Mouse (Mus musculus): ENCODE results near the gene Tspan5. TPM values are rescaled to one million over a fixed set of nuclear protein-coding genes. Genes with fewer than 3 reads are reported as not detected.

Tspan5 gene
- total RNA-seq, 2 experiments from 2014 or later, result 0.61 to 0.84 TPM

DNA sequence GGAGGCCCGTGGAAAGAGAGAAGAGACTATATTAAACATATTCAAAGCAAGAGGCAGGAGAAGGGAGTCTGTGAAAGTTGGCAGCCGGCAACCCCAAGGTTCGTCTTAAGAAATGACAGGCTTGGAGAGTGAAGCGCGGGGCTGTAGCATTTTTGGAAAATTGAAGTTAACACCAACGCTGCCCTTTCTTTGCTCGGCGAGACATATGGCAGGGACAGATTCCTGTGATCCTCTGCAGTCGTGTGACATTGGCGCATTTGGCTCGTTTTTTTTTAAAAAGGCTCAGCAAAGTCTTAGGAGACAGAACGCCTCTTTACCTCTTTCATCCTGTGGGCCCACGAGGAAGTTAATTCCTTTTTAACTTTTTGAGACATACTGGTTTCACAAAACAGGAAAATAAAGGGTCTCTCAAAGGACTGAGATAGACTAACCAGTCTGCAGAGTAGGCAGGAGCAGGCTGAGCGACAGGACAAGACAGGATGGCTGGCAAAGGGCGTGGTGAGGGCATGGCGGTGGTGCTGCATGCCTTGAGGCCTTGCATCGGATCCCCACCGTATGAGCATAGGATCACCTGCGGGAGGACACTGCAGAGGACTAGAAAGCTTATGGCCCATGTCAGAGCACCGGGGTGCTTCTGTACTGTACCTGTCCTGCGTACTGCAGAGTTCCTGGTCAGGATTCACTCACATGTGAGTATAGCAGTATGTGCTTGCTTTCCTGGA lies 60.9 kb downstream of the Tspan5 start:
- ATAC-seq (replicated peaks; ENCODE audit: low FRiP score, poor library complexity, severe bottlenecking), result no peak

DNA sequence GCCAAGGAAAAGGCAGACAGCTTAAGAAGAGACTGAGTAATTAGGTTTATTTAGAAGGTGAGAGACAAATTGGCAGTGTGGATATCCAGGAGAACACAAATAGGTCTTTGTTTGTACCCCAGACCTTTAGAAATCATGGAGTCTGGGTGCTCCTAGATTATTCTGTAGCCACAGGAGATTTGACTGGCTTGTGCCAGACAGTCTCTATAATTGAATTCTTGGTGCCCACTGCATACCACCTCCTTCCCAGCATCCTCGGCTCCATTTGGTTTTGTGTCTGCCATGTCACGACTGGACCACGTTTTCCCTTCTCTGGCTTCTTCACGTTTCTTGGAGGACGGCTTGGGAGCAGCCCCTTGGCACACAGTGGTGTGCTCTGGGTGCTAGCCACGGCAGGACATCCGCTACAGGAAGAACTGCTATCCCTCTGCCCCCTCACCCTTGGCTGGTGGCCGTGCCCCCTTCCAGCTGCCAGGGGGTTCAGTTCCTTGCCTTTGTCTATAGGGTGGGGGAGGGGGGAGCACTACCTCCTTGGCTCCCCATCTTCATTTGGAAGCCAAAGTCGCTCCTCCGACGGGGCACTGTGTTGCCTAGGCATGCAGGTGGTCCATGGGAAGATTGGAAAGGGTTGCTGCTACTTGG lies 61.6 kb downstream of the Tspan5 start:
- no peak for ATAC-seq (replicated peaks; ENCODE audit: low FRiP score, poor library complexity, severe bottlenecking)

DNA sequence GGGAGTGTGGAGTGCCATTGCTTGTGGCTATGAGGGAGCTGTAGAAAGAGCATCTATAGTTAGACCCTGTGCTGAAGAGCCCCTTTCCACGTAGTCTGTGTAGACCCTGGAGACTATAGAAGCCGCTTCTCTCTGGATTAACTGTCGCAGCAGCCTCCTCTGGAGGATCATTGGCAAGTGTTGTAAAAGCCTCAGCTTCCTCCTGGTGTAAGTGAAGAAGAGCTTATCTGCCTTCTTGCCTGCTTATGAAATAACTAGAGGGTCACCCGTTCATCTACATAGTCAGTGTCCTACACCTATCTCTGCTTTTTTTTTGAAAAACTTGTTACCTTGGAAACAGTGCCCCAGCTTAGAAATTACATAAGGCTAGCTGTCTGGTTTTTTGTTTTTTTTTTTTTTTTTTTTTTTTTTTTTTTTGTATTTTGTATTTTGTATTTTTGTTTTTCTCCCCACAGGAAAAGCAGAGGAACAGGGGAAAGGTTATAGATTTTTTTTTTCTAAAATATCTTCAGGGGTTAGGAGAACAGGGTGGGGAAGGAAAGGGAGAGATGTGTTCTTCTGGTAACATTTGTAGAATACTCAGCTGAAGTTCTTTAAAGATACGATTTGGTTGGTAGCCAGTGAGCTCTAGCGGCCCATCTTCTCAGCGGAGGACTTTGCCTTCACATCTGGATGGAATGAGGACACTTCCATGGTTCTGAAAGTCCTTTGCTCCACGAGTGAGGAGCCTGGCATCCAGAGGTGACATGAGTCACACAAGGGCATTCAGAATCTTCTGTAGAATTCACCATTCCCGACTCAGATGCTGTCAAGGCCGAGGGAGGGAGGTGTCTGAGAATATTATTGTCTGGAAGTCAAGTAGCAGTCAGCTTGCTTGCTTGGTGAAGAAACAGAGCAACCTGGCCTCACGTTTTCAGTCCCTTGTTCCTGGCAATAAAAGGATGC lies 62.4 kb downstream of the Tspan5 start:
- ATAC-seq (replicated peaks; ENCODE audit: low FRiP score, poor library complexity, severe bottlenecking), result no peak

DNA sequence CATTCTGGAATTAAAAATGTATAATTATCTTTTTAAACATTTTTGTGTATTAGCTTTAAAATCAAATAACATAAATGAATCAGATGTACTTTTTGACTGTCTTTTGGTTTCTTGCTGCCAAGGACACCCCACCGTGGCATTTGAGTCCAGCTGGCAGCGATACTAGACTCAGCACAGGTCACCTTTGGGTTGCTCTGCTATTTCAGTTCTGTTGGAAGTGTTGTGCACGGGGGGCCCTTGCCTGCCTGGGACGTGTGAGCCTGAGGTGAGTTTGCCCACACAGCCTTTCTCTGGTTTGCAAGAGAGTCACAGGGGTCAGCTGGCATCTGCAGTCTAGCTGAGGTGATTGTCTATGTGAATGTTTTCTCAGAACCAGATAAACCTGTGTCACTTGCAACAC lies 65.8 kb downstream of the Tspan5 start:
- no peak for ATAC-seq (replicated peaks; ENCODE audit: low FRiP score, poor library complexity, severe bottlenecking)

DNA sequence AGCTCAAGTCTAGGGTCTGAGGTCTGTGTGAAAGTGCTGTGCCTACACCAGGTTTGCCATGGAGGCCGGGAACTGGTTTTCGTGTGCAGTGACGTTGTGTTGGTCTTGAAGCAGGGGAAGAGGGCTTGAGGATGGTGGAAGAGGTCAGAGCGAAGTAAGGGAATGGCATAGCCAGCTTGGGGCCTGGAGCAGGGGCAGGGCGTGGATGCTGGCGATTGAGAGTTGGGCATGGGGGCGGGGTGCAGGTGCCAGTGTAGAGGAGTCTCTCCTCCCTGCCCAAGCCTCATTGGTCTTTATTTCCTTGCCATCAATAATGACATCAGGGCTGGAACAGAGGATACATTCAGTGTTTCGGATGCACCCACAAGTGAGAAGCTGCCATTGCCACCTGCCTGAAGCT lies 67.5 kb downstream of the Tspan5 start:
- no peak for ATAC-seq (replicated peaks; ENCODE audit: low FRiP score, poor library complexity, severe bottlenecking)

DNA sequence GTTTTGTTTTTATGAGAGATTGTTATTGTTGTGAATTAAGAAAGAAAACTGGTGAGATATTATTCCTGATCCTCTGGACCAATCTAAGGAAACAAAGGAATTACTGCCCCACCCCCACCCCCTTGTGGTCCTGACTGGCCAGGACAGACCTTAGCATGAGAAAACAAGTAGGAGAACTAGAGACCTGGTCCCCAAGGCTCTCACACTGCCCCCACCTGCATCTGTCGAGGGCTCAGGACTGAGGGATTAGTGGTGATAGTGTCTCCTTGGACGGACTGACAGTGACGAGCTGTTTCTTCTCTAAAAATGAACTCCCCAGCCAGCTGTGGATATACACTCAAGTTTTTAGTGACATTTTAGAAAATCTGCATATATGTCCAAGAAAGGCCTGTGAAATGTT lies 70.6 kb downstream of the Tspan5 start:
- ATAC-seq (replicated peaks; ENCODE audit: low FRiP score, poor library complexity, severe bottlenecking), result no peak

DNA sequence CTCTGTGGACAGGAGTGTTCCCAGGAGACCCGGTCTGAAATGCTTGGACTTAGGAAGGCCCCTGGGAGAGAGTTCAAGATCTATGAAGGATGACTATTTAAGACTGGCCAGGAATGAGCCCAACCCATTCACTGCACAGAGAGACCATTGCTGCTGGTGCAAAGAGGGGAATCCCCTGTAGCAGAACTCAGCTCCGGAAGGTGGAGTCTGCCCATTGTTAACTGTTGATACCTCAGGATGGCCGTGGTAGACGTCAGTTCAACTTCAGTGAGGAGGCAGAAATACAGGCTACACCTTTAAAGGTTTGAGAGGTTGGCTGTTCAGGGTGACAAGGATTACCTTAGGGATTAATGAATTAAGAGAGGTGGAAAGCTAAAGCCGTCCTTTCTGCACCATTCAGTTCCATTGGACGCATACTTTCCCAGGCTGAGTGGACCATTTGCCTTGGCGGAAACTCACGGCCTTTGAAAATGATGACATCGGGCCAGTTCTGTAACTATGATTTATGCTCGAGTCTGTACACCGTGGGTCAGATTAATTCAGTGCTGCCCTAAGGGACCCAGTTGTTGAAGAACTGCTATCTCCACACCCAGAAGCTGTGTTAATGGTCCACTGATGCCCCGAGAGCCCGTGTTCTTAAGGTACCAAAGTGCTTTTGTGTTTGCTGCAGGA lies 71.3 kb downstream of the Tspan5 start:
- ATAC-seq (replicated peaks; ENCODE audit: low FRiP score, poor library complexity, severe bottlenecking), result no peak

DNA sequence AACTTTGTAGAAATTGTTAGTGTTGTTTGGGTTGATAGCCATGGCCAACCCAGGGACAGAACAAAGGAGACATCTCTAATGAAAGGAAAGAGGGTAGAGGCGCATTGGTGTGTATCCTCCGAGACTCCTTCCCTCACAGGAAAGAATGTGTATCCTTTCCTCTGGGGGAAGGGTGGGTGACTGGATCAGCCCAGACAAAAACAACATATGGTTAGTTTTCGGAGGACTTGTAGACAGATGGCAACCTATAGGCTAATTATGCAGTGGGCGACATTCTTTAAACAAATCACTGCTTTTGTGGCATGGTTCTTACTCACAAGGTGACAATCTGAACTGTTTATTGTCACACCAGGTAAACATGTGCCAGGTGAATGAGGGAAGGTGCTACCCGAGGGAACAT lies 72.5 kb downstream of the Tspan5 start:
- no peak for ATAC-seq (replicated peaks; ENCODE audit: low FRiP score, poor library complexity, severe bottlenecking)

DNA sequence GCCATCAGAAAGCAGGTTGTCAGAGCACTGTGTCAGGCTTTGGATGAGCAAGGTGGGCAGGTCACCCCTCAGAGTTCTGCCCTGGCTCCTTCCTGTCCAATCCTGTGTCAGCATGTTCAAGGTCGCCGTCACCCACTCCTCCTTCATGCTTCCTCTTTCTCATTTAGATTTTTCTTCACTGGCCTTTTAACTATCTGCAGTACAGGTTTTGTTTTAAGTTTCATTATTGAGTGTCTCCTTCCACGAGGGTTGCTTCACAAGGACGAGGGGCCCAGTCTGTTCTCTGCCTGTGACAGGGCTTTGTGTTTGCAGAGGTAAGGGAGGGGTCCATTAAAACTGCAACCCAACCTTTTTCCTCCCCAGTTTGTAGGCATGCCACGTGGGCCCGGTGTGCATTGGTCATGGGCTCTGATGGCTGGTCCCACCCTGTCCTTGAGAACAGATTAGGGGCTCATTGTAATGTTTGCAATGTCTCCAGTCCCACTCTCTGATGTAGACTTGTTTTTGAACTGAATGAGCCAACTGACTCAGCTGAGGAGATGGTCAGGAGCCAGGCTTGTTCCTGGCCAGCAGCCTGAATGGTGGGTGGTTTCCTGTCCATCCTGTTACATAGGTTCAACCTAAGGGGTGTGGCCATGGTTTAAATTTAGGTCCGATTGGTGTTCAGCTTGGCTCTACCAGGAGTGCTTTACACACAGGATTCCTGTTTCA lies 73.3 kb downstream of the Tspan5 start:
- no peak for ATAC-seq (replicated peaks; ENCODE audit: low FRiP score, poor library complexity, severe bottlenecking)

DNA sequence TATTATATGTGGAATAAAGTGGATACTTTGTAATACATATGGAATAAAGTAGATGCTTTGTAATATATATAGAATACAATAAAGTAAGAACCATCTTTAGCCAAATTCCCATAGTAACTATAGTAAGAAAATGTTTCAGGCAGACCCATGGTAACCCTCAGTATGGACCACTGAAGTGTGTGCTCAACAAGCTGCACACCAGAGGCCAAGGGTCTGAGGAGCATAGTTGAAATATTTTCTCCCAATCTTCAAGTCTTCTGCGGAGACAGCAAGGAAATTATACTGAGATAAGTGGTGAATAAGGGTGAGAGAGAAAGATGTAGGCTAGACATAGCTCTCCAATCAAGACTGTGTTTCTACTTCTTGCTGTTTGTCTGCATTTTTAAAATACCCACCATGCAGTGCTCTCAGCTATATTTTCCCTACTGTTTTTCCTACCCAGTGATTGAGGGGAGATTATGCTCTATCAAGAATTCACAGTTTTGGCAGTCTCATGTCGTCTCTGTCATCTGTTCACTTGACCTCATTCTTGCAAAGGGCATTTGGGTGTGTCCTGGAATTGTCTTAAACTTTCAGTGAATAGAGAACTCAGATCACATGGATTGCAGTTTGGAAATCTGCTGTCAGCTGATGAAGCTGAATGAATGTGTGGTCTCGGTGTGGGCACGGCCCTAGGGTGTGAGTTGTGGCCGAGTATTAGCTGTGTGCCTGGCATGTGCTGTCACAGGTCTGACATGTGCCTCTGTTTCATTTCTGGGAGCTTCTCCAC lies 75.1 kb downstream of the Tspan5 start:
- ATAC-seq (replicated peaks; ENCODE audit: low FRiP score, poor library complexity, severe bottlenecking), result no peak

DNA sequence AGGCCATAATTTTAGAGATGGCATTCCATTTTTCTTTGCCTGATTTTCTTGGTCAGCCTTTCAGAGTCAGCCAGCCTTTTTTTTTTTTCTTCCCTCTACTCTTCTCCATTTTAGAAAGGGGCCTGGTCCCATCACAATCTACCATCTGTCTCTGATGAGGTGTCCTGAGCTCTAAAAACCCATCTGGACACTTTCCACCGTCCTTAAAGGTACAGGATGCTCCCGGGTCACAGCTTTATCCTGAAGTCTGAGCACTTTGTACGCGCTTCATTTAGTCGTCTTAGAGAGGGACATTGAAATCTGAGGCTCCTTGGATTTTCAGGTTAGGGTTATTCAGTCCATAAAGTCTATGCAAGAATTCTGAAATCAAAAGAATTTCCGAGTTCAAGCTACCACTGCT lies 77.9 kb downstream of the Tspan5 start:
- ATAC-seq (replicated peaks; ENCODE audit: low FRiP score, poor library complexity, severe bottlenecking), result no peak

DNA sequence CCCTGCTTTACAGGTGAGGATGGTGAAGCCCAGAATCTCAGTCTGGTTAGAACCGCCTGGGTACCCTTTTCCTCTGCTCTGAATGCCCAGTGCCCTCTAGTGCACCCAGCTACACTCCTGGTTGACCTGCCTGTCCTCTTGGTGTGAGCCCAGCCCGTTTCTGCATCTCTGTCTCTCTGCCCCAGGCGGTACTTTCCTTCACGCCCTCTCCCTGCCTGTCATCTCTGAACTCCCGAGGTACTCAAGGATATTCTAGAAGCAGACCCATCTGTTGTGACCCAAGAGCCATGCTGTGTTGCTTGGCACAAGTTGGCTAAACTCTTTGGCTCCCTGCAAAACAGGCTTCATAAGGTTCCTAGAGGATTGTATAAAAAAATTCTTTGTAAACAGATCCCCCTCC lies 78.3 kb downstream of the Tspan5 start:
- no peak for ATAC-seq (replicated peaks; ENCODE audit: low FRiP score, poor library complexity, severe bottlenecking)

DNA sequence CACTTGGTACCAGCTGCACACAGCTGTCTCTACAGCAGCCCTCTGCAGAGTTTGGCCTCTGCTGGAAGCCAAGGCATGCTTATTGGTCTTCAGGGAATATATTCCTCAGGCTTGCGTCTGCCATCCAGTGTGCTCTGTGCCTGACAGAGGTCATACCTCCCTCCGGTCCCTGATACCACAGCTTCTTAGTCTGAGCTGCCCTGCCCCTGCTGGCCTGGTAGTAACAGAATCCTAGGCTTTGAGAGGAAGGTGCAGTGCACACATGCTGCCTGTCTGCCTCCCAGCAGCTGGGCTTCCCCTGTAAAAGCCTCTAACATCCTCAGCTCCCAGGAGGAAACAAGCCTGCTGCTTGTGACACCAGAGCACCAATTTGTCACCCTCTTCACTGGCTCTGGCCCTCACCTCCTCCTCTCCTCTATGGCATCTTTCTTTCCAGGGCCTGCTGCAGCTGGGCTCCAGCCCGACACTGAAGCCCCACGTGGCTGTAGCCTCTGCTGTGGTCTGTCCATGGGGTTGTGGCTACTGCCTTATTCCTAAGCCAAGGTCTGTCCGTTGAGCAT lies 80.0 kb downstream of the Tspan5 start:
- ATAC-seq (replicated peaks; ENCODE audit: low FRiP score, poor library complexity, severe bottlenecking), result no peak

DNA sequence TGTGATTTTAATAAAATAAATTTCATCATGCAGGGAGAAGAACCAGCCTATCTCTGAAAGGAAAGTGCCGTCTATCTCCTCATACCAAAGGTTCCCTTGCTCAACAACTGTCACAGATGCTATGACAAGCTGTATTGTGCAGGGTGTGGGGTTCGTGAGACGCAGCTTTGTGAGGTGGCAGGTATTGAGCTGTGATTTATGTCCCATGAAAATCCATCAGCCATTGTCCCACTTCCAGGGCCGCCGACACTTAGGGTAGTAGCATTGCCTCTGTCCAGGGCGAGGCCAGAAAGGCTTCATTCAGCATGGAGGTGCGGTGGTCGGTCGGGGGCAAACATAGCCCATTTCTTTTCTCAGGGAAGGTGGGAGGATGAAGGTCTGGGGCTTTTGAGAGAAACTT lies 81.9 kb downstream of the Tspan5 start:
- ATAC-seq (replicated peaks; ENCODE audit: low FRiP score, poor library complexity, severe bottlenecking), result no peak

DNA sequence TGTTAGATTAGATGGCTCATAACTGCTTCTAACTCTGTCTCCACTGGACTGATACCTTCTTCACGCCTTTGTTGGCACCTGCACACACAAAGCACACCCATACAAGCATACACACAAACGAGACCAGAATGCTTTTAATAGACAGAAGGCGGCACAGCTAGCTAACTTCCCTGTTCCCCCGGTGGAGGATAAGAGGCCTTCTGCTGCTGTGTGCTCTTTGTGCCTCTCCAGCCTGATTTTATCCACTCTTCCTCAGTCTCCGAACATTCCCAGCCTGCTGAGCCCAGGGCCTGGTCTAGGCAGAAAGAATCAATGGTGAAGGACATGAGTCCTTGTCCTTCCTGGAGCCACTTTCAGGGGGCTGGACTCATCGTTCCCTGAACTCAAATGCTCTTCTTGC lies 83.3 kb downstream of the Tspan5 start:
- ATAC-seq (replicated peaks; ENCODE audit: low FRiP score, poor library complexity, severe bottlenecking), result no peak

DNA sequence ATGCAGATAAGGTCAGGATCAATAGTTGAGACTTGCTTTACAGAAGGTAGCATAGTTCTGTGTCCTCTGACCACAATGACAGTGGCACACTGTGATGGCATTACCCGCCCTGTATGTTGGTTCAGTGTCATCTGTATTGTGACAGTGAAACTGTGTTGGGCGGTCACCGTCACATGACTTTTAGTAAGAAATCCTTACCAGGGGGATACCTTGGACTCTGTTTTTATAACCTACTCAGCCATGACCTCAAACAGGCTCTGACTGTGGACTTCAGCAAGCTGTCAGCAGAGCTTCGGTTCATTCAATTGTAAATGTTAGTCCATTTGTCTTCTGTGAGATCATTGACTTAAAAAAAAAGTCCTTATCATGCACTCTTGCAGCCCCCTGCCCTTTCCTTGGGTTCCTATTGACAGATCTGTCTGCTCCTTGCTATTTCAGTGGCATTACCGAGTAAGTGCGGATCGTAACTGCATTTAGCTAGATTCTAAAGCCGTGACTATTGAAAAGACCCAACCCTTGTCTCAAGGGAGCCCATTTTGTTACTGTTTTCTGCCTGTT lies 84.3 kb downstream of the Tspan5 start:
- no peak for ATAC-seq (replicated peaks; ENCODE audit: low FRiP score, poor library complexity, severe bottlenecking)

DNA sequence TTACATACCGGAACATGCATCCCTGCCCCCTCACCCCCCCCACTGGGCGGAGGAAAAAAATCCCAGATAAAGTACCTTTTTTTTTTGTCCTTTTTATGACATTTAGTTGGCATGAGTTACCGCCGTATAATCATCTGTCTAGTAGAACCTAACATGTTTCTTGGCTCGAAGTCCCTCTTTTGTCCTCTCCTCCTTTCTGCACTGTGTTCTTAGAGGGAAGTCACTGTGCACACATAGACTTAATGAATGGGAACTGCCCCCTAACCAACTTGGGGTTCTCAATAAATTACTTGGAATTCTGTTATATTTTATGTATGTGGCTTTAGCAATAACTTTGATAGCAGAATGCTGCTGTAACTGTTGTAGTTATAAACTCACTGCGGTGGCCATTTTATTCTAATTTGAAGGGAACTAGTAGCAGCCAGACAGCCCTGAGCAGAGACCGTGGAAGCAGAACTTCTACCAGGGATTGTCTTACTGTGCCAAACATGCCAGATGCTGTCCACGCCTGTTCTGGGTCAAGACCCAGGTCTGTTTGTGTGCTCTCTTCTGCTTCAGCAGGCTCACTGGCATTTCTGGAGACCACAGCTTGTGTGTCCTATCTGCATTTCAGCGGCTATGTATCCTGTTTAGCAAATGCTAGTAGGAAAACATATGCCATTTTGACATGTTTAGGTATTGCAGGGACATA lies 91.0 kb downstream of the Tspan5 start:
- ATAC-seq (replicated peaks; ENCODE audit: low FRiP score, poor library complexity, severe bottlenecking), result no peak

DNA sequence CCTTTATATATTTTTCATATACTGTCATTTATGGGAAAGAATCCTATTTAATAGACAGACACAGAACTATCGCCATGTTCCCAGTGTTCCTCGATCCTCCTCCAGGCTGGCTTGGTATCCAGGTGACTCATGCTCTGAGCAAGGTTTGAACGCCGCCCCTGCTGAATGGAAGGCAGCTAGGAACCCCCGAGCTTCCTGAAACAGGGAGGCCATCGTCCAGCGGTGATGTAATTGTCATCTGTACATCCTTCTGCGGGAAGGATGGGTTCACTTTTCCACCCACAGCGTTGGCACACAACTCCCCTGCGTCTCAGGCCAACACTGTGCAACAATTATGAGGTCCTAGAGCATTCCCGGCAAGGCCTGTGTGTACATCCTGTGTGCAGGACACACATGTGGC lies 92.2 kb downstream of the Tspan5 start:
- no peak for ATAC-seq (replicated peaks; ENCODE audit: low FRiP score, poor library complexity, severe bottlenecking)
